Mouse (Mus musculus): ENCODE measurements at regions not wholly inside any gene's neighbourhood (a gene's known extent, or its start where the extent isn't known, plus 50 kb on each side); places are given as distances from the start of the nearest gene placed in this dataset.

DNA sequence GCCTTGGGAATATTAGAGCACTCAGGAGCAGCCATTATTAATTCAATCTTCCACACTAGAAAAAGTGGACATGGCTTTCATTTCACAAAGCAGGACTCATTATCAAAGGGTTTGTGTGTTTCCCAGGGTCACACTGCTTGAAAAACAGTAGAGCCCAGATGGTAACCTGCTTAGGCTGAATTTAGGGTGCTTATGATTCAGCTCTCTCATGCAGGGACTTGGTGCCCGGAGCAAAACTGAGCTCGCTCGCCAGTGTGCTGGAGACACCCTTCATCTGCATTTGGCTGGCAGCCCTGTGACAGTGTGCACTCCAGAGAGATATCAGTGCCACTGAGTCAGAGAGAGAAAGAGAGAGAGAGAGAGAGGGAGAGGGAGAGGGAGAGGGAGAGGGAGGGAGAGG, 308.0 kb upstream of the Fam19a5 start:
- TF ChIP-seq CTCF (IDR thresholded peaks at IDR 0.05; ENCODE audit: low read depth) (no peak), EP300 (IDR thresholded peaks at IDR 0.05; ENCODE audit: low read depth) (no peak)

Data from heart, postnatal 0 days (tissue).